Mouse (Mus musculus) midbrain, embryonic 14.5 days (tissue): ENCODE results near the gene Slc25a19. TPM values are rescaled to one million over a fixed set of nuclear protein-coding genes. Genes with fewer than 3 reads are reported as not detected.

ENCODE experiments used
- ATAC-seq: fragments of 200-750 bp; cut with Nextera tagmentation; 2 replicates; pipeline ENCODE4 v1.8.0; 2017; ENCODE audit warnings: moderate number of reproducible peaks, moderate library complexity; ENCODE audit not compliant: low FRiP score, low TSS enrichment
- DNase-seq: peaks from one replicate; pipeline ENCODE4 v3.0.0-alpha.2; 2015
- H3K27ac ChIP-seq: fragments of 300-500 bp; sonication (generic); replicated peaks from 2 replicates; pipeline ENCODE4 v1.5.1; 2014; ENCODE audit warnings: mild to moderate bottlenecking, low read depth, low read length, moderate library complexity
- H3K27me3 ChIP-seq: fragments of 300-500 bp; sonication (generic); 2 replicates; pipeline ENCODE4 v1.6.1; 2014; ENCODE audit warnings: low read length, control low read depth, mixed read lengths; ENCODE audit not compliant: control insufficient read depth, insufficient read depth
- H3K36me3 ChIP-seq: fragments of 300-500 bp; sonication (generic); 2 replicates; pipeline ENCODE4 v1.6.1; 2014; ENCODE audit warnings: low read length, control low read depth; ENCODE audit not compliant: control insufficient read depth, insufficient read depth
- H3K4me1 ChIP-seq: fragments of 300-500 bp; sonication (generic); 2 replicates; pipeline ENCODE4 v1.6.1; 2014; ENCODE audit warnings: mild to moderate bottlenecking, antibody characterized with exemption, low read length, control low read depth; ENCODE audit not compliant: control insufficient read depth, insufficient read depth
- H3K4me2 ChIP-seq: fragments of 300-500 bp; sonication (generic); 2 replicates; pipeline ENCODE4 v1.6.1; 2014; ENCODE audit warnings: mild to moderate bottlenecking, low read length, moderate library complexity
- H3K4me3 ChIP-seq: fragments of 300-500 bp; sonication (generic); replicated peaks from 2 replicates; pipeline ENCODE4 v1.5.1; 2014; ENCODE audit warnings: low read depth, low read length
- H3K9ac ChIP-seq: fragments of 300-500 bp; sonication (generic); replicated peaks from 2 replicates; pipeline ENCODE4 v1.6.1; 2014; ENCODE audit warnings: mild to moderate bottlenecking, low read length, moderate library complexity
- H3K9me3 ChIP-seq: fragments of 300-500 bp; sonication (generic); 2 replicates; pipeline ENCODE4 v1.6.1; 2016; ENCODE audit warnings: low read length, control low read depth, mixed read lengths; ENCODE audit not compliant: control insufficient read depth
- WGBS: fragments of 180-500 bp; shearing (Covaris S2); extraction: QIAGEN DNeasy Blood & Tissue Kit; methylation state at CpG from one replicate; pipeline ENCODE4 v1.1.7; 2014; 5-methylcytosine and 5-hydroxymethylcytosine counted together
- polyA plus RNA-seq: library from polyadenylated mRNA; unstranded; fragments of >200 nt; fragmentation: Nextera tagmentation; extraction: Ambion mirVana; gene quantifications from 2 replicates; pipeline ENCODE4 v1.2.1, GENCODE M21; 2014

Slc25a19 gene
- polyA plus RNA-seq, 1 experiment from 2014 or later, result 35.8 TPM

- ATAC-seq, result no peak
- H3K36me3 ChIP-seq, result peaks cover 67% of the 10 kb centered on the region
- DNase-seq, result no peak
- H3K4me1 ChIP-seq, result no peaks in the 10 kb centered on the region
- no peaks in the 10 kb centered on the region for H3K9me3 ChIP-seq
- no peak overlapping the region for H3K4me2 ChIP-seq
- H3K9ac ChIP-seq, result no peak overlapping the region
- H3K27me3 ChIP-seq, result no peaks in the 10 kb centered on the region
- WGBS, result 86% methylated on average over 16 of the region's 16 CpGs
- H3K4me3 ChIP-seq, result no peak overlapping the region
- no peak overlapping the region for H3K27ac ChIP-seq
Measured at GRCm38 (mm10) chr11:115618732-115619516, 9.2 kb downstream of the Slc25a19 start.

- peaks cover 64% of the 10 kb centered on the region for H3K36me3 ChIP-seq
- peaks cover 5% of the 10 kb centered on the region; the same call in 1 of the 2 replicates for H3K4me1 ChIP-seq
- 92% methylated on average over 2 of the region's 2 CpGs for WGBS
- H3K27me3 ChIP-seq, result no peaks in the 10 kb centered on the region
- no peaks in the 10 kb centered on the region for H3K9me3 ChIP-seq
- H3K4me2 ChIP-seq, result no peak overlapping the region
- ATAC-seq (no peak), DNase-seq (no peak)
- no peak overlapping the region for H3K27ac ChIP-seq
- H3K9ac ChIP-seq, result no peak overlapping the region
- no peak overlapping the region for H3K4me3 ChIP-seq
Measured at GRCm38 (mm10) chr11:115618001-115618400, 10.1 kb downstream of the Slc25a19 start.

GRCm38 (mm10) chr11:115616893-115617292, 11.2 kb downstream of the Slc25a19 start:
- WGBS, result 89% methylated on average over 6 of the region's 6 CpGs
- Histone ChIP-seq H3K36me3 (peaks cover 54% of the 10 kb centered on the region), H3K9ac (no peak overlapping the region), H3K27me3 (no peaks in the 10 kb centered on the region), H3K4me1 (peaks cover 8% of the 10 kb centered on the region; the same call in 1 of the 2 replicates), H3K4me3 (no peak overlapping the region), H3K9me3 (no peaks in the 10 kb centered on the region), H3K4me2 (no peak overlapping the region), H3K27ac (no peak overlapping the region)
- DNase-seq (no peak), ATAC-seq (no peak)

- Histone ChIP-seq H3K4me3 (no peak overlapping the region), H3K9ac (no peak overlapping the region), H3K27me3 (no peaks in the 10 kb centered on the region), H3K4me1 (peaks cover 9% of the 10 kb centered on the region; the same call in 1 of the 2 replicates), H3K36me3 (peaks cover 50% of the 10 kb centered on the region), H3K27ac (no peak overlapping the region), H3K9me3 (no peaks in the 10 kb centered on the region), H3K4me2 (no peak overlapping the region)
- 94% methylated on average over 7 of the region's 7 CpGs for WGBS
- DNase-seq (no peak), ATAC-seq (no peak)
Measured at GRCm38 (mm10) chr11:115616371-115616770, 11.7 kb downstream of the Slc25a19 start.

GRCm38 (mm10) chr11:115615875-115616274, 12.2 kb downstream of the Slc25a19 start:
- Histone ChIP-seq H3K9ac (no peak overlapping the region), H3K9me3 (no peaks in the 10 kb centered on the region), H3K27ac (no peak overlapping the region), H3K4me2 (no peak overlapping the region), H3K4me3 (no peak overlapping the region), H3K36me3 (peaks cover 46% of the 10 kb centered on the region), H3K27me3 (no peaks in the 10 kb centered on the region), H3K4me1 (peaks cover 9% of the 10 kb centered on the region; the same call in 1 of the 2 replicates)
- DNase-seq, result no peak
- no peak for ATAC-seq
- WGBS, result 96% methylated on average over 6 of the region's 6 CpGs

GRCm38 (mm10) chr11:115615108-115615825, 12.8 kb downstream of the Slc25a19 start:
- 81% methylated on average over 15 of the region's 15 CpGs for WGBS

GRCm38 (mm10) chr11:115614346-115615107, 13.6 kb downstream of the Slc25a19 start:
- Histone ChIP-seq H3K36me3 (peaks cover 36% of the 10 kb centered on the region), H3K4me3 (no peak overlapping the region), H3K27me3 (no peaks in the 10 kb centered on the region), H3K4me2 (no peak overlapping the region), H3K9ac (no peak overlapping the region), H3K4me1 (peaks cover 9% of the 10 kb centered on the region; the same call in 1 of the 2 replicates), H3K27ac (no peak overlapping the region), H3K9me3 (no peaks in the 10 kb centered on the region)
- DNase-seq, result no peak
- WGBS, result 74% methylated on average over 10 of the region's 10 CpGs
- ATAC-seq, result no peak

More at GRCm38 (mm10) chr11:115615108-115615825, 12.8 kb downstream of the Slc25a19 start:
- Histone ChIP-seq H3K4me3 (no peak overlapping the region), H3K36me3 (peaks cover 40% of the 10 kb centered on the region), H3K4me1 (peaks cover 9% of the 10 kb centered on the region; the same call in 1 of the 2 replicates), H3K9me3 (no peaks in the 10 kb centered on the region), H3K9ac (no peak overlapping the region), H3K4me2 (no peak overlapping the region), H3K27ac (no peak overlapping the region), H3K27me3 (no peaks in the 10 kb centered on the region)
- ATAC-seq, result no peak
- DNase-seq, result no peak

GRCm38 (mm10) chr11:115613138-115613945, 14.8 kb downstream of the Slc25a19 start:
- Histone ChIP-seq H3K9ac (peak overlapping the region; percentile 55), H3K36me3 (peaks cover 43% of the 10 kb centered on the region), H3K4me1 (peaks cover 9% of the 10 kb centered on the region; the same call in 1 of the 2 replicates), H3K4me3 (peak overlapping the region; percentile 52), H3K4me2 (peak overlapping the region; percentile 92), H3K9me3 (no peaks in the 10 kb centered on the region), H3K27me3 (no peaks in the 10 kb centered on the region), H3K27ac (no peak overlapping the region)
- no peak for ATAC-seq
- DNase-seq, result no peak
- under 1% methylated on average over 16 of the region's 16 CpGs for WGBS
